Mouse (Mus musculus): ENCODE measurements at regions not wholly inside any gene's neighbourhood (a gene's known extent, or its start where the extent isn't known, plus 50 kb on each side); places are given as distances from the start of the nearest gene placed in this dataset.

- DNase-seq (ENCODE audit: extremely low read depth), result no peak
- Histone ChIP-seq H3K4me1 (ENCODE audit: control insufficient read depth in 1 of 2, insufficient read depth in 2 of 2) (peaks cover under 1 to 1% of the 10 kb centered on the region in 2 experiments; a peak in 2 of 4 replicates), H3K9ac (ENCODE audit: insufficient read depth, low read depth) (no peak overlapping the region), H3K4me2 (ENCODE audit: insufficient read depth, low read depth, poor library complexity, severe bottlenecking) (no peak overlapping the region), H3K9me3 (replicated peaks; ENCODE audit: low read length) (no peaks in the 10 kb centered on the region), H3K27me3 (replicated peaks) (no peaks in the 10 kb centered on the region), H3K36me3 (replicated peaks in 1 of 2; ENCODE audit: control insufficient read depth in 1 of 2, insufficient read depth in 1 of 2, low read length in 1 of 2) (no peaks in the 10 kb centered on the region), H3K79me2 (replicated peaks; ENCODE audit: control insufficient read depth, extremely low read depth, insufficient read depth, poor library complexity, severe bottlenecking) (no peaks in the 10 kb centered on the region), H3K27ac (ENCODE audit: insufficient read depth, low read depth) (no peak overlapping the region), H3K4me3 (replicated peaks in 1 of 3; ENCODE audit: low read depth in 2 of 3, low read length in 2 of 3, poor library complexity in 1 of 3) (no peak overlapping the region)
- dilution Hi-C loops (cut with MboI; ENCODE audit: extremely low pct_ligation_motif_present, extremely low pct_unique_long_range_greater_than_20kb, low sequenced_read_pairs), result no loop called here
- TF ChIP-seq MAX (IDR thresholded peaks at IDR 0.05; ENCODE audit: low read length) (no peak), NRF1 (IDR thresholded peaks at IDR 0.05; ENCODE audit: low read depth, low read length) (no peak), MYC (IDR thresholded peaks at IDR 0.05; ENCODE audit: low read depth, low read length) (no peak), NELFE (IDR thresholded peaks at IDR 0.05; ENCODE audit: low read depth, low read length) (no peak), ETS1 (conservative IDR thresholded peaks at IDR 0.05; ENCODE audit: low read depth, low read length) (no peak), ZKSCAN1 (IDR thresholded peaks at IDR 0.05; ENCODE audit: borderline replicate concordance, low read depth, low read length) (no peak), POLR2AphosphoS2 (IDR thresholded peaks at IDR 0.05; ENCODE audit: low read depth, low read length) (no peak), TCF12 (IDR thresholded peaks at IDR 0.05; ENCODE audit: low read depth, low read length) (no peak), MAZ (IDR thresholded peaks at IDR 0.05; ENCODE audit: low read depth, low read length) (no peak), ZMIZ1 (IDR thresholded peaks at IDR 0.05; ENCODE audit: low read depth, low read length) (no peak), UBTF (IDR thresholded peaks at IDR 0.05; ENCODE audit: low read depth, low read length) (no peak)
- in situ Hi-C loops (cut with MboI; ENCODE audit: low pct_ligation_motif_present, low pct_unique_long_range_greater_than_20kb, low sequenced_read_pairs), result no loop called here
Measured at GRCm38 (mm10) chr2:160256251-160256650, 77.7 kb downstream of the Gm826 start.

DNA sequence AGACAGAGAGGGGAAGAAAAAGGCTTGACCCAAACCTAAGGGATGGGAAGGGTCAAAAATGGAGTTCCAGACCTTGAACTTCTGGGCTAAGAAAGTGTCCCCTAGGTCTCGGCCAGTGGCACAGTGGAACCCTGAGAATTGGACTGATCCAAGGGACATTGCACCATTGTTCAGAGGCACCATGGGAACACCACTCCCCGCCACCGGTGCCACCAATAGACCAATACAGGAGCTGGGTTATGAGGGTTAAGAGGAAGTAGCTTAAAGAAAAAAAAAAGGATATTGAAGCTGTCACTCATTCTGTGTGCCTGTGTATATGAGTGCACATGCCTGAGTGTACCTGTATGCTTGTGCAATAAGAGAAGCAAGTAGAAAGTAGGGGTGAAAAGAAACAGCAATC lies 83.7 kb downstream of the Gm826 start:
- H3K36me3 ChIP-seq (replicated peaks in 1 of 2; ENCODE audit: control insufficient read depth in 1 of 2, insufficient read depth in 1 of 2, low read length in 1 of 2), result no peaks in the 10 kb centered on the region
- DNase-seq (ENCODE audit: extremely low read depth), result no peak
- H3K4me3 ChIP-seq (replicated peaks in 1 of 3; ENCODE audit: low read depth in 2 of 3, low read length in 2 of 3, poor library complexity in 1 of 3), result no peak overlapping the region
- in situ Hi-C loops (cut with MboI; ENCODE audit: low pct_ligation_motif_present, low pct_unique_long_range_greater_than_20kb, low sequenced_read_pairs) (no loop called here), dilution Hi-C loops (cut with MboI; ENCODE audit: extremely low pct_ligation_motif_present, extremely low pct_unique_long_range_greater_than_20kb, low sequenced_read_pairs) (no loop called here)
- H3K4me2 ChIP-seq (ENCODE audit: insufficient read depth, low read depth, poor library complexity, severe bottlenecking), result no peak overlapping the region
- no peak overlapping the region for H3K9ac ChIP-seq (ENCODE audit: insufficient read depth, low read depth)
- peaks cover 0 to 5% of the 10 kb centered on the region in 2 experiments; a peak in 2 of 4 replicates for H3K4me1 ChIP-seq (ENCODE audit: control insufficient read depth in 1 of 2, insufficient read depth in 2 of 2)
- H3K9me3 ChIP-seq (replicated peaks; ENCODE audit: low read length), result no peaks in the 10 kb centered on the region
- H3K27me3 ChIP-seq (replicated peaks), result no peaks in the 10 kb centered on the region
- H3K79me2 ChIP-seq (replicated peaks; ENCODE audit: control insufficient read depth, extremely low read depth, insufficient read depth, poor library complexity, severe bottlenecking), result no peaks in the 10 kb centered on the region
- TF ChIP-seq CTCF (conservative IDR thresholded peaks at IDR 0.05 in 1 of 2, IDR thresholded peaks at IDR 0.05 in 1 of 2; ENCODE audit: low read depth in 2 of 2, low read length in 2 of 2) (no peak), UBTF (IDR thresholded peaks at IDR 0.05; ENCODE audit: low read depth, low read length) (no peak), GABPA (IDR thresholded peaks at IDR 0.05; ENCODE audit: insufficient replicate concordance, low read depth, low read length) (no peak), NRF1 (IDR thresholded peaks at IDR 0.05; ENCODE audit: low read depth, low read length) (no peak), USF2 (conservative IDR thresholded peaks at IDR 0.05; ENCODE audit: low read depth, low read length) (no peak), KAT2A (IDR thresholded peaks at IDR 0.05; ENCODE audit: insufficient replicate concordance, low read length) (no peak), SMC3 (IDR thresholded peaks at IDR 0.05; ENCODE audit: low read depth, low read length) (no peak), JUND (conservative IDR thresholded peaks at IDR 0.05; ENCODE audit: low read depth, low read length) (no peak), CHD1 (IDR thresholded peaks at IDR 0.05; ENCODE audit: low read depth, low read length) (no peak), TCF12 (IDR thresholded peaks at IDR 0.05; ENCODE audit: low read depth, low read length) (no peak), TBP (conservative IDR thresholded peaks at IDR 0.05; ENCODE audit: low read depth, low read length) (no peak)
- no peak overlapping the region for H3K27ac ChIP-seq (ENCODE audit: insufficient read depth, low read depth)
